Mouse (Mus musculus) layer of hippocampus, adult 8-10 months (tissue): ENCODE measurements at regions not wholly inside any gene's neighbourhood (a gene's known extent, or its start where the extent isn't known, plus 50 kb on each side); places are given as distances from the start of the nearest gene placed in this dataset.
A peak's percentile ranks its signal among the peaks of the same experiment; 100 is the strongest.

Source experiments
- DNase-seq, 2 experiments: peaks; one replicate each; pipeline ENCODE4 v3.0.0; 2022; ENCODE audit warnings: low spot score in 2 of 2

GRCm38 (mm10) chr15:69923833-69924232 lies 3423.1 kb upstream of the Lrrc6 start:
- DNase-seq = peak; percentile 27 to 43

DNA sequence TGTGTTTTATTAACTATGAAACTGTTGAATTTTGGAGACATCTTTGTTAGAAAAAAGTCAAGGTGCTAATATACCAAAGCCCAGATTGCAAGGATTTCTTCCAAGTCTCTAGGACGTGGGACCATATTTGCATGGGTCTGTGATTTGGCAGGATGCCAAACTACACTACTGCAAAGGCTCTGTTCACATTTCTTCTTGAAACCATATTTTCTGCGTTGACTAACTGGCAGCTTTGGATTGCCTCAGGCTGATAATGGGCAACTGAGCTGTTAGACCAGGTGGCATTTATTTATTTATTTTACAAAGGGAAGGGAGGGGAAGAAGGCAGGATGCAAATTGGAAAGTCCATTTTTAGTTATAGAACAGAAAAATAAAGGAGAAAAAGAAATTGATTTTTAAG lies 3422.6 kb upstream of the Lrrc6 start:
- DNase-seq = peak; percentile 32 to 44

DNA sequence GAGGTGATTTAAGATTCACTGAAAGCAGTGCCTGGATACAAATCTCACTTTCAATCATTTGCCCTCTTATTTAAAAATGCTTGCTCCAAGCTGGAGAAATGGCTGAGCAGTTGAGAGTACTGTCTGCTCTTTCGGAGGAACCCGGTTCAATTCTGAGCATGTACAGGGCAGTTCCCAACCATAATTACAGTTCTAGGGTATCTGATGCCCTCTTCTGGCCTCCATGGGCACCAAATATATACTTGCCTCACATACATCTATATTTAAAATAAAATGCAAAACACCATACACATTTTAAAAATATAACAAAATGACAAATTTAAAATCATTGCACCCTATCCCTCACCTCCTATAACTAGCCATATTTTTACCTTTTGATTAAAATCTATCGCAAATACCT lies 3421.5 kb upstream of the Lrrc6 start:
- DNase-seq = no peak

- no peak for DNase-seq
Observed at GRCm38 (mm10) chr15:69885764-69886163, 3385.1 kb upstream of the Lrrc6 start.

GRCm38 (mm10) chr15:69878511-69878910 lies 3377.8 kb upstream of the Lrrc6 start:
- DNase-seq = no peak

GRCm38 (mm10) chr15:69853521-69853920 lies 3352.8 kb upstream of the Lrrc6 start:
- no peak for DNase-seq

- no peak for DNase-seq
Observed at GRCm38 (mm10) chr15:69849644-69850043, 3348.9 kb upstream of the Lrrc6 start.
